Mouse (Mus musculus) midbrain, embryonic 15.5 days (tissue): ENCODE measurements around the gene Rgn. TPM values are rescaled to one million over a fixed set of nuclear protein-coding genes. Genes with fewer than 3 reads are reported as not detected.

Experiments used
- ATAC-seq: fragments of 200-750 bp; cut with Nextera tagmentation; replicated peaks from 2 replicates; pipeline ENCODE4 v1.8.0; 2017; ENCODE audit warnings: moderate TSS enrichment
- H3K27ac ChIP-seq: fragments of 300-500 bp; sonication (generic); 2 replicates; pipeline ENCODE4 v1.5.1; 2015; ENCODE audit warnings: mild to moderate bottlenecking, inconsistent platforms
- H3K27me3 ChIP-seq: fragments of 300-500 bp; sonication (generic); replicated peaks from 2 replicates; pipeline ENCODE4 v1.6.1; 2015; ENCODE audit warnings: inconsistent platforms
- H3K36me3 ChIP-seq: fragments of 300-500 bp; sonication (generic); replicated peaks from 2 replicates; pipeline ENCODE4 v1.6.1; 2015; ENCODE audit warnings: inconsistent platforms
- H3K4me1 ChIP-seq: fragments of 300-500 bp; sonication (generic); 2 replicates; pipeline ENCODE4 v1.6.1; 2015; ENCODE audit warnings: inconsistent platforms
- H3K4me2 ChIP-seq: fragments of 300-500 bp; sonication (generic); 2 replicates; pipeline ENCODE4 v1.6.1; 2015; ENCODE audit warnings: inconsistent platforms, mild to moderate bottlenecking, moderate library complexity
- H3K4me3 ChIP-seq: fragments of 300-500 bp; sonication (generic); 2 replicates; pipeline ENCODE4 v1.5.1; 2015; ENCODE audit warnings: mild to moderate bottlenecking, inconsistent platforms
- H3K9ac ChIP-seq: fragments of 300-500 bp; sonication (generic); 2 replicates; pipeline ENCODE4 v1.6.1; 2015; ENCODE audit warnings: mild to moderate bottlenecking, inconsistent platforms
- H3K9me3 ChIP-seq: fragments of 300-500 bp; sonication (generic); 2 replicates; pipeline ENCODE4 v1.6.1; 2016; ENCODE audit warnings: inconsistent platforms
- WGBS: fragments of 180-500 bp; shearing (Covaris S2); methylation state at CpG from one replicate; pipeline ENCODE4 v1.1.7; 2015; ENCODE audit warnings: mixed read lengths; 5-methylcytosine and 5-hydroxymethylcytosine counted together
- polyA plus RNA-seq: library from polyadenylated mRNA; unstranded; fragments of >200 nt; fragmentation: Nextera tagmentation; extraction: Ambion mirVana; gene quantifications from 2 replicates; pipeline ENCODE4 v1.2.1, GENCODE M21; 2015

Gene Rgn
- polyA plus RNA-seq, 1 experiment from 2014 or later: 0.54 TPM

- Histone ChIP-seq H3K9ac (no peak overlapping the region), H3K4me1 (no peaks in the 10 kb centered on the region), H3K36me3 (no peaks in the 10 kb centered on the region), H3K4me3 (no peak overlapping the region), H3K9me3 (no peaks in the 10 kb centered on the region), H3K4me2 (no peak overlapping the region), H3K27me3 (no peaks in the 10 kb centered on the region), H3K27ac (no peak overlapping the region)
- ATAC-seq: no peak
- 90% methylated on average over 9 of the region's 9 CpGs for WGBS
Observed at GRCm38 (mm10) chrX:20572683-20573082, 23.1 kb downstream of the Rgn start.

- 82% methylated on average over 4 of the region's 4 CpGs for WGBS
- H3K36me3 ChIP-seq: no peaks in the 10 kb centered on the region
- no peak overlapping the region for H3K9ac ChIP-seq
- no peak overlapping the region for H3K27ac ChIP-seq
- H3K27me3 ChIP-seq: no peaks in the 10 kb centered on the region
- no peak for ATAC-seq
- no peak overlapping the region for H3K4me3 ChIP-seq
- H3K4me2 ChIP-seq: no peak overlapping the region
- no peaks in the 10 kb centered on the region for H3K9me3 ChIP-seq
- H3K4me1 ChIP-seq: no peaks in the 10 kb centered on the region
Observed at GRCm38 (mm10) chrX:20573927-20574326, 24.3 kb downstream of the Rgn start.

- no peak overlapping the region for H3K4me3 ChIP-seq
- no peak overlapping the region for H3K4me2 ChIP-seq
- H3K9ac ChIP-seq: no peak overlapping the region
- H3K4me1 ChIP-seq: no peaks in the 10 kb centered on the region
- H3K27me3 ChIP-seq: no peaks in the 10 kb centered on the region
- no peak overlapping the region for H3K27ac ChIP-seq
- 19% methylated on average over 4 of the region's 4 CpGs for WGBS
- no peak for ATAC-seq
- no peaks in the 10 kb centered on the region for H3K9me3 ChIP-seq
- no peaks in the 10 kb centered on the region for H3K36me3 ChIP-seq
Observed at GRCm38 (mm10) chrX:20587968-20588367, 38.4 kb downstream of the Rgn start.

- no peak overlapping the region for H3K9ac ChIP-seq
Observed at GRCm38 (mm10) chrX:20608500-20608899, 58.9 kb downstream of the Rgn start.

More at GRCm38 (mm10) chrX:20608500-20608899, 58.9 kb downstream of the Rgn start:
- H3K27me3 ChIP-seq: no peaks in the 10 kb centered on the region
- H3K4me1 ChIP-seq: no peaks in the 10 kb centered on the region
- no peaks in the 10 kb centered on the region for H3K36me3 ChIP-seq
- no peak for ATAC-seq
- H3K4me3 ChIP-seq: no peak overlapping the region
- 83% methylated on average over 4 of the region's 4 CpGs for WGBS
- no peak overlapping the region for H3K27ac ChIP-seq
- no peak overlapping the region for H3K4me2 ChIP-seq
- no peaks in the 10 kb centered on the region for H3K9me3 ChIP-seq

Other genes starting within 250 kb of the Rgn start
- 13.0 and 14.9 TPM in 2 replicates for gene Rp2, start 185.3 kb upstream of the Rgn start, polyA plus RNA-seq
- gene Jade3, start 124.1 kb upstream of the Rgn start, polyA plus RNA-seq: 5.5 and 6.1 TPM in 2 replicates
- gene Rbm10, start 67.7 kb downstream of the Rgn start, polyA plus RNA-seq: 64.3 and 64.9 TPM in 2 replicates
- 182 and 192 TPM in 2 replicates for gene Ndufb11, start 67.8 kb downstream of the Rgn start, polyA plus RNA-seq
- gene Uba1, start 108.5 kb downstream of the Rgn start, polyA plus RNA-seq: 412 and 423 TPM in 2 replicates
- 152 and 154 TPM in 2 replicates for gene Cdk16, start 138.2 kb downstream of the Rgn start, polyA plus RNA-seq
- 105 and 110 TPM in 2 replicates for gene Usp11, start 154.1 kb downstream of the Rgn start, polyA plus RNA-seq
- 365 and 380 TPM in 2 replicates for gene Araf, start 248.0 kb downstream of the Rgn start, polyA plus RNA-seq